Mouse (Mus musculus) hindbrain, postnatal 0 days (tissue): ENCODE data around the gene Cdk18. TPM values are rescaled to one million over a fixed set of nuclear protein-coding genes. Genes with fewer than 3 reads are reported as not detected.
A peak's percentile ranks its signal among the peaks of the same experiment; 100 is the strongest.

Experiments used
- ATAC-seq: fragments of 200-750 bp; cut with Nextera tagmentation; 2 replicates; pipeline ENCODE4 v1.8.0; 2017; ENCODE audit warnings: mild to moderate bottlenecking, moderate TSS enrichment, moderate library complexity
- DNase-seq: peaks from one replicate; pipeline ENCODE4 v3.0.0-alpha.2; 2015; ENCODE audit warnings: low spot score
- H3K27ac ChIP-seq: fragments of 300-500 bp; sonication (generic); 2 replicates; pipeline ENCODE4 v1.5.1; 2014; ENCODE audit warnings: mild to moderate bottlenecking
- H3K27me3 ChIP-seq: fragments of 300-500 bp; sonication (generic); 2 replicates; pipeline ENCODE4 v1.6.1; 2014; ENCODE audit warnings: low read length, mixed read lengths; ENCODE audit not compliant: insufficient read depth
- H3K36me3 ChIP-seq: fragments of 300-500 bp; sonication (generic); 2 replicates; pipeline ENCODE4 v1.6.1; 2014; ENCODE audit warnings: low read length, mixed read lengths; ENCODE audit not compliant: insufficient read depth
- H3K4me1 ChIP-seq: fragments of 300-500 bp; sonication (generic); 2 replicates; pipeline ENCODE4 v1.6.1; 2014; ENCODE audit warnings: antibody characterized with exemption, low read length, mixed read lengths; ENCODE audit not compliant: insufficient read depth
- H3K4me2 ChIP-seq: fragments of 300-500 bp; sonication (generic); 2 replicates; pipeline ENCODE4 v1.6.1; 2014; ENCODE audit warnings: low read depth, mild to moderate bottlenecking, low read length, moderate library complexity, mixed read lengths
- H3K4me3 ChIP-seq: fragments of 300-500 bp; sonication (generic); 2 replicates; pipeline ENCODE4 v1.5.1; 2014; ENCODE audit warnings: low read length
- H3K9ac ChIP-seq: fragments of 300-500 bp; sonication (generic); replicated peaks from 2 replicates; pipeline ENCODE4 v1.6.1; 2014; ENCODE audit warnings: mild to moderate bottlenecking, low read length, moderate library complexity, mixed read lengths
- H3K9me3 ChIP-seq: fragments of 300-500 bp; sonication (generic); 2 replicates; pipeline ENCODE4 v1.6.1; 2016; ENCODE audit warnings: low read length, mixed read lengths
- CTCF ChIP-seq: IDR thresholded peaks from 2 replicates; pipeline ENCODE4 v1.5.1; 2016; ENCODE audit warnings: antibody characterized with exemption, control low read depth, low read depth
- WGBS: fragments of 180-500 bp; shearing (Covaris S2); extraction: QIAGEN DNeasy Blood & Tissue Kit; methylation state at CpG from one replicate; pipeline ENCODE4 v1.1.7; 2014; 5-methylcytosine and 5-hydroxymethylcytosine counted together
- polyA plus RNA-seq: library from polyadenylated mRNA; unstranded; fragments of >200 nt; fragmentation: Nextera tagmentation; extraction: Ambion mirVana; gene quantifications from 2 replicates; pipeline ENCODE4 v1.2.1, GENCODE M21; 2015
- total RNA-seq: library from RNA; depleted of rRNA; stranded (reverse); fragments of >200 nt; gene quantifications from 2 replicates; pipeline ENCODE4 v1.2.3, GENCODE M21; 2014; rRNA removed

Gene Cdk18
- 2.7 and 4.1 TPM in 2 replicates for total RNA-seq
- polyA plus RNA-seq, result 1.0 and 1.6 TPM in 2 replicates

- Histone ChIP-seq H3K9me3 (no peaks in the 10 kb centered on the region), H3K4me1 (peaks cover 11% of the 10 kb centered on the region), H3K27me3 (no peaks in the 10 kb centered on the region), H3K27ac (no peak within 1 kb of the TSS), H3K4me3 (peak within 1 kb of the TSS; percentile 59), H3K9ac (peak within 1 kb of the TSS; percentile 61), H3K36me3 (no peaks in the 10 kb centered on the region), H3K4me2 (peak within 1 kb of the TSS; percentile 99)
- TF ChIP-seq CTCF, result no peak
- under 1% methylated on average over 30 of the region's 30 CpGs for WGBS
- no peak for ATAC-seq
- DNase-seq, result no peak
These were observed at the start of gene Cdk18 for GRCm38 (mm10) chr1:132139416-132139864. Gene Cdk18, minus strand, starts transcription at chr1:132139684.

- Histone ChIP-seq H3K4me3 (no peak overlapping the region; the same call in 1 of the 2 replicates), H3K36me3 (no peaks in the 10 kb centered on the region), H3K27me3 (no peaks in the 10 kb centered on the region), H3K27ac (peak overlapping the region; percentile 96), H3K4me1 (peaks cover 9% of the 10 kb centered on the region), H3K9me3 (no peaks in the 10 kb centered on the region), H3K4me2 (peak overlapping the region; percentile 74; the same call in 1 of the 2 replicates), H3K9ac (no peak overlapping the region)
- TF ChIP-seq CTCF, result no peak
- DNase-seq (no peak), ATAC-seq (no peak)
- 36% methylated on average over 4 of the region's 4 CpGs for WGBS
These were observed 49.7 kb upstream of the Cdk18 start for GRCm38 (mm10) chr1:132189231-132189630.

GRCm38 (mm10) chr1:132188442-132189066 lies 49.1 kb upstream of the Cdk18 start:
- Histone ChIP-seq H3K27ac (no peak overlapping the region), H3K9me3 (no peaks in the 10 kb centered on the region), H3K4me2 (no peak overlapping the region), H3K4me3 (no peak overlapping the region), H3K9ac (no peak overlapping the region), H3K36me3 (no peaks in the 10 kb centered on the region), H3K4me1 (0 out of 2 replicates have a peak, but pooled peaks cover 4% of the 10 kb centered on the region), H3K27me3 (no peaks in the 10 kb centered on the region)
- ATAC-seq (no peak), DNase-seq (no peak)
- TF ChIP-seq CTCF, result no peak
- 58% methylated on average over 9 of the region's 9 CpGs for WGBS

- no peak for ATAC-seq
- H3K9ac ChIP-seq, result no peak overlapping the region
These were observed 46.8 kb upstream of the Cdk18 start for GRCm38 (mm10) chr1:132186303-132186702.

GRCm38 (mm10) chr1:132171619-132172018 lies 32.1 kb upstream of the Cdk18 start:
- TF ChIP-seq CTCF, result no peak

More at GRCm38 (mm10) chr1:132186303-132186702, 46.8 kb upstream of the Cdk18 start:
- Histone ChIP-seq H3K27ac (no peak overlapping the region), H3K4me1 (no peaks in the 10 kb centered on the region), H3K9me3 (no peaks in the 10 kb centered on the region), H3K36me3 (no peaks in the 10 kb centered on the region), H3K4me3 (no peak overlapping the region), H3K27me3 (no peaks in the 10 kb centered on the region), H3K4me2 (no peak overlapping the region)
- no peak for DNase-seq
- WGBS, result 81% methylated on average over 4 of the region's 4 CpGs
- TF ChIP-seq CTCF, result no peak

GRCm38 (mm10) chr1:132170698-132171097 lies 31.2 kb upstream of the Cdk18 start:
- Histone ChIP-seq H3K27ac (no peak overlapping the region), H3K4me2 (no peak overlapping the region), H3K36me3 (no peaks in the 10 kb centered on the region), H3K4me1 (peaks cover 5% of the 10 kb centered on the region), H3K9ac (no peak overlapping the region), H3K4me3 (no peak overlapping the region), H3K9me3 (no peaks in the 10 kb centered on the region), H3K27me3 (no peaks in the 10 kb centered on the region)
- no peak for DNase-seq
- no peak for TF ChIP-seq CTCF
- WGBS, result 51% methylated on average over 6 of the region's 6 CpGs
- ATAC-seq, result no peak

More at GRCm38 (mm10) chr1:132171619-132172018, 32.1 kb upstream of the Cdk18 start:
- no peaks in the 10 kb centered on the region for H3K27me3 ChIP-seq
- no peak overlapping the region for H3K4me3 ChIP-seq
- no peak overlapping the region for H3K4me2 ChIP-seq
- no peak overlapping the region for H3K27ac ChIP-seq
- peaks cover 5% of the 10 kb centered on the region for H3K4me1 ChIP-seq
- no peak for ATAC-seq
- no peaks in the 10 kb centered on the region for H3K9me3 ChIP-seq
- 10% methylated on average over 1 of the region's 2 CpGs for WGBS
- no peak overlapping the region for H3K9ac ChIP-seq
- no peaks in the 10 kb centered on the region for H3K36me3 ChIP-seq
- no peak for DNase-seq
